Mouse (Mus musculus) left cerebral cortex, adult 2 months (tissue): ENCODE measurements around the gene Banp. TPM values are rescaled to one million over a fixed set of nuclear protein-coding genes. Genes with fewer than 3 reads are reported as not detected.
A peak's percentile ranks its signal among the peaks of the same experiment; 100 is the strongest.

ENCODE experiments used
- DNase-seq, 2 experiments: peaks; one replicate each; pipeline ENCODE4 v3.0.0; 2021 to 2022; ENCODE audit warnings: low spot score in 2 of 2, mixed read lengths in 1 of 2; ENCODE audit errors: extremely low spot score in 1 of 2
- H3K27ac ChIP-seq: fragments of 200-600 bp; 2 replicates; pipeline ENCODE4 v1.8.1; 2022
- H3K4me3 ChIP-seq: fragments of 200-600 bp; 2 replicates; pipeline ENCODE4 v1.8.1; 2022
- CTCF ChIP-seq: fragments of 200-600 bp; IDR thresholded peaks from 2 replicates; pipeline ENCODE4 v1.8.1; 2022; ENCODE audit warnings: antibody characterized with exemption, mild to moderate bottlenecking, moderate library complexity
- intact Hi-C: fragments of 180-260 bp; cut with DNase I; formaldehyde crosslinking; loops from one replicate; pipeline ENCODE4 v1.15.1; 2025
- long read RNA-seq, 2 experiments: library from polyadenylated mRNA; stranded (forward); transcript quantifications; one replicate each; pipeline ENCODE4 v2.0.0; 2021; ENCODE audit warnings: borderline mapping rate in 2 of 2
- total RNA-seq, 2 experiments: library from RNA; stranded (reverse); gene quantifications; 2 replicates each; pipeline ENCODE4 v1.2.3; 2021

Gene Banp
- total RNA-seq, result 10 to 100 TPM; 31.4 to 62.5 TPM
- long read RNA-seq, experiment 1, full-length matches to known transcripts, result 4 of 30 reads
- long read RNA-seq, experiment 1, partial matches to known transcripts, result 16 of 30 reads
- long read RNA-seq, experiment 1, other reads (novel, unspliced or antisense), result 10 of 30 reads
- long read RNA-seq, experiment 2, full-length matches to known transcripts, result 6 of 32 reads
- long read RNA-seq, experiment 2, partial matches to known transcripts, result 6 of 32 reads
- long read RNA-seq, experiment 2, other reads (novel, unspliced or antisense), result 20 of 32 reads

DNA sequence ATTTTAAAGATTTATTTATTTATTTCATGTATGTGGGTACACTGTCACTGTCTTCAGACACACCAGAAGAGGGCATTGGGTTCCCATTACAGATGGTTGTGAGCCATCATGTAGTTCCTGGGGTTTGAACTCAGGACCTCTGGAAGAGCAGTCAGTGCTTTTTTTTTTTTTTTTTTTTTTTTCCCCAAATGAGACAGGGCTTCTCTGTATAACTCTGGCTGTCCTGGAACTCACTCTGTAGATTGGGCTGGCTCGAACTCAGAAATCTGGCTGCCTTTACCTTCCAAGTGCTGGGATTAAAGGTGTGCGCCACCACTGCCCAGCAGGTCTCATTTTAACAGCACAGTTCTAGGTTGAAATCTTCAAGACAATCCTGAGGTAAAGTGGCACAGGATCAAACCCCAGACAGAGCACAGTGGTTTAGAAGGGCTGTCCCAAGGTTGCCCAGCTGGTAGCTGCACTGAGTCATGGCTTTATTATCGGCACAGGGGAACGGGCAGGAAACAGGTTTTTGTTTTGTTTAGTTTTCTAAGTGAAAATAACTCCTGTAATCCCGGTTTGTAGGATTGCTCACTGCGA, at the start of gene Banp:
Gene Banp (plus strand): TSS at position 529 of the 579 bp plus-strand sequence.
- no peak for DNase-seq
- no peak for TF ChIP-seq CTCF
- Histone ChIP-seq H3K4me3 (peak within 1 kb of the TSS; percentile 89), H3K27ac (peak within 1 kb of the TSS; percentile 97)
- intact Hi-C loops, result no loop called here

DNA sequence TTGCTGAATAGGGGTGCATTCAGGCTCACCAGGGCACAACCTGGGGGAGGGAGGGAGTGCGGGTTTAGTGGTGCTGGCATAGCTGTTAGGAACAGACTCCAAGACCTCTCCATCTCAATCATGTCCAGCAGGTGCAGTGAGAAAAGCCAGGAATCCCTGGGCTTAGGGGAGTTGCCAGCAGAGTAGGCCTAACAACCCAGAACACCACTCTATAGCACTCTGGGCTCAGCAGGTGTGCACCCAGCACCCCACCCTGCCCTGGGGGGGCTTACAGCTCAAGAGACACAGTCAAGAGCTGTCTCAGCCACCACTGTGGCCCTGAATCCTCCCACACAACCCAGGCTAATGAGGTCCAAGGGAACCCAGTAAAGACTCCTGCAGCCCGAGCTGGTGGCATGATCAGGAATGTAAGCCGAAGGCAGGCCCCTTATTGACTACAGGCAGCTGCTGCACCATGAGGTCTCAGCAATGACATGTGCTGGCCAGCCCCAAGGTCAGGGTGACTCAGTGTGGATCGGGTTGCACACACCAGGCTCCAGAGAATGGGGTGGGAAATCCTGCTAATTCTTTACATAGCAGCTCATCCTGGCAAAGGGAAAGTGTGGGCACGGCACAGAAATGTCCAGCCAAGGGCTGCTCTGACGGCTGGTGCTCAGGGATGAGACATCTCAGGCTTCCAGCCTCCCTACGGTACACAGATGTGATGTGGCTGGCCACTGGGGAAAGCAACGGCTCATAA, 47.9 kb upstream of the Banp start:
- DNase-seq, result peak in 1 of 2 experiments; percentile 34
- TF ChIP-seq CTCF, result no peak
- H3K4me3 ChIP-seq, result no peak overlapping the region; the same call in 1 of the 2 replicates
- peak overlapping the region; percentile 25 for H3K27ac ChIP-seq
- intact Hi-C loops, result loop anchor here (10.0 kb wide), 1 partner anchor 307 kb away; the partner anchor contains the start of gene Map1lc3b

- TF ChIP-seq CTCF, result no peak; the same call in 1 of the 2 replicates
Observed at GRCm38 (mm10) chr8:121903977-121904376, 45.6 kb upstream of the Banp start.

DNA sequence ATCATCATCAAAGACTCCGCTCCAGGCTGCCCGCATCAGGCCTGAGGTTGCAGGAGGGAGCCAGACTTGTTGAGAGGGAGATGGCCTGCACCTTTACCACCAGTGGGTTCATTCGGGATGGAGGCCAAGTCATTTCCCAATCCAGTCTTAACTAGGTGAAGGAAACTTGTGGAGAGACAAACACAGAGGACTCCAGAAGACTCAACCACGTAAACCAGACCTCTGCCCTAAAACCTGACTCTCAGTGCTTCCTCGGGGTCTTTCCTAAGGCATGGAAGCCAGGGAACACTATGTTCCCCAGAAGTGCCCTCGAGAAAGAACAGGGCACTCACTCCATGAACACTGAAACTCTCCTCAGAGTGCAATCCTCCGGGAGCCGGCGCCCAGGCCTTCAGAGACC, 44.6 kb upstream of the Banp start:
- Histone ChIP-seq H3K4me3 (peak overlapping the region; percentile 69), H3K27ac (no peak overlapping the region; the same call in 1 of the 2 replicates)
- no peak for DNase-seq
- intact Hi-C loops, result loop anchor here (5.0 to 10.0 kb wide), 3 partner anchors 188 to 310 kb away; partner anchors contain the start of genes Map1lc3b and Zcchc14
- no peak for TF ChIP-seq CTCF

More at GRCm38 (mm10) chr8:121903977-121904376, 45.6 kb upstream of the Banp start:
- Histone ChIP-seq H3K27ac (peak overlapping the region; percentile 34), H3K4me3 (peak overlapping the region; percentile 69)
- no peak for DNase-seq
- intact Hi-C loops, result loop anchor here (10.0 kb wide), 1 partner anchor 309 kb away; the partner anchor contains the start of gene Map1lc3b

DNA sequence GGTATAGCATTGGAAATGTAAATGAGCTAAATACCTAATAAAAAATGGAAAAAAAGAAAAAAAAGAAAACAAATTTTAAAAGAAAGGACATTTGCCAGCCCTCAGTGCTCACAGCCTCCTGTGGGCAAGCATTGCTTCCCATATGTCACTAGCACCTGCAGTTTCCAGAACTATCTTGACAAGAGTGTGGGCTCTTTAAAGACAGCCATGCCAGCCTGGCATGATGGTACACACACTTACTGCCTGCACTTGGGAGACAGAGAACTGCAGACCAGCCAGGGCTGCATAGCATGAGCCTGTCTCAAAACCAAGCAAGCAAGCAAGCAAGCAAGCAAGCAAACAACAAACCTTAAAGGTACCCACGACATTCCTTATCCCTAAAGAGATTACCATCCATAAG, 44.1 kb upstream of the Banp start:
- no peak for DNase-seq
- H3K4me3 ChIP-seq, result peak overlapping the region; percentile 69
- no peak overlapping the region; the same call in 1 of the 2 replicates for H3K27ac ChIP-seq
- intact Hi-C loops, result loop anchor here (5.0 to 10.0 kb wide), 3 partner anchors 188 to 311 kb away; partner anchors contain the start of genes Map1lc3b and Zcchc14
- TF ChIP-seq CTCF, result no peak

DNA sequence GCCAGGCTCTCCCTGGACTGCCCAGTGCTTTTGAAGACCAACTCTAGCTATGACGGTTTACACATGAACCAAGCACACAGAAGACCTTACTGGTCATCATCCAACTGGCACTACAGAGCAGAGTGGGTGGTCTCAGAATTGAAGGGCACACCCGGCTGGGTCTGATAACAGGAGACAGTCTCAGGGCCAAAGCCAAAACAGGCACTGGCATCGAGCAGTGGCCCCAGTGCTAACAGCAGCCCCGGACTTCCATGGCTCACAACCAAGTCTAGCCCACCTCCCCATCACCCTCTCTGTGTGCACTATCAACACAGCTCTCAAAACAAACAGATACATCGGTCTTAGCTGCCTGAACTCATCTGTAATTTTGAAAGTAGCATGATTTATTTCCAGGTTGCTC, 43.7 kb upstream of the Banp start:
- DNase-seq, result no peak
- TF ChIP-seq CTCF, result no peak
- H3K27ac ChIP-seq, result peak overlapping the region; percentile 87; the same call in 1 of the 2 replicates

DNA sequence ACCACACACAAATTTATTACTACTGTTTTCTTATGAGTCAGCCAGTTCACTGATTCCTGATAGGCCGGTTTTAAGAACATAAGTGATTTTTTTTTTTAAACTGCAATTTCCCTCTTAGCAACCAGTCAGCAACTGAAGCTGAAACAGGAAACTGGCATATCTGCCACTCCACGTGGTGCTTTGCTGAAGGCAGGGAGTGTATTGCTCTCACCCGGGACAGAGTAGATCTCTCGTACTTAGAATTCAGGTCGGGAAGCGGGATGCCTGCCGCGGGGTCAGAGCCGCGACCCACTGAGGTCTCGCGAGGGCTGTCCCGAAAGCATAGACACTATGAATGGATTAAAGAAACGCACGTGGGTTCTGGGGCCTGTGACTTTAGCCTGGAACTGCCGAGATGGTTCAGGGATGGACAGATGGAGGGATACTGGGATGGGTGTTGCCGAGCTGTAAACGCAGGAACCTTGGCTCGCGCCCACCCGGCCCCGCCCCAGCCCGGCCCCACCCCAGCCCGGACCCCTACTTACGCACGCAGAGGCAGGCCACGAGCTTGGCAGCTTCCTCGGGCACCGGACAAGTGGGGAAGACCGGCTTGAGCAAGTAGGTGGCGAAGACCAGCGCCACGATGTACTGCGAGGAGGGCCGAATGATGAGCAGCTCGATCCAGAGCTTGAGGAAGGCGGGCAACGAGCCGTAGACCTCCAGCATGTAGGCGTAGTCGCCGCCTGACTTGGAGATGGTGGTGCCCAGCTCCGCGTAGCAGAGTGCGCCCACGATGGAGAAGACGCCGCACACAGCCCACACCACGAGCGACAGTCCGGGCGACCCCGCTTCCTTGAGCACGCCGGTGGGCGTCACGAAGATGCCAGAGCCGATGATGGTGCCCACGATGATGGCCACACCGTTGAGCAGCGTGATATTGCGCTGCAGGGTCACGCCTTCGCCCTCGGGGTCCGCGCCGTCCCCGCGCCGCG, 42.7 kb upstream of the Banp start:
- peak overlapping the region; percentile 87 for H3K27ac ChIP-seq
- peak overlapping the region; percentile 69 for H3K4me3 ChIP-seq
- no peak for TF ChIP-seq CTCF
- intact Hi-C loops, result loop anchor here (1.0 to 10.0 kb wide), 4 partner anchors 33 to 312 kb away; partner anchors contain the start of genes Map1lc3b and Zcchc14
- peak; percentile 32 to 52 for DNase-seq

More for the DNA sequence above, 43.7 kb upstream of the Banp start:
- peak overlapping the region; percentile 69 for H3K4me3 ChIP-seq
- intact Hi-C loops, result loop anchor here (5.0 to 10.0 kb wide), 3 partner anchors 189 to 311 kb away; partner anchors contain the start of genes Map1lc3b and Zcchc14

DNA sequence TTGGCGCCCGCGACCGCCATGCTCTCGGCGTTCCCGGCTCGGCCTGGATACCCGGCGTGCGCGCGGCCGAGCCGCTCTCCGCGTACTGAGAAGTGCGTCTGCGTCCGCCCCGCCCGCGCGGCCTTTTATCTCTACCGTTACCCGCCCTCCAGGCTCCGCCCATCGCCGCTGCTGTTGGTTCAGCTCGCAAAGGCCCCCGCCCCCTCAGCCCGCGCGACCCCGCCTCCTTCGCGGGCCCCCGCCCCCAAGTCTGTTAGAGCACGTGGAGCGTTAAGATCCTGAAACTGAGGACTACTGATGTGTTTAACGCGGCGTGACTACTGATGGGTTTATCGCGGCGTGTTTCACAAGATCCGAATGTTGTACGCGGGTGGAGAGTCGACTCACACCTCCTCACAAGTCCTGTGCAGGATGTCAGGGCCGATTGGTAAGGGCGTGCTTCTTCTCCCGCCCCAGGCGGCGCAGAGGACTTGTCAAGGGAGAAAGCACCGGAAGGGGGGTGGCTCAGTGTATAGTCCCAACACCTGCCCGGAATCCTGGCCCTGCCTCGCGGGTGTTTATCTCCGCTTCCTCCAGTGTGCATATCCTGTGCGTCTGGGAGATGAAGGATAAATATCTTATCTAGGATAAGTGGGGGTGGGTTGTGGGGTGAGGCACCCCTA, 41.8 kb upstream of the Banp start, which contains the start of gene Slc7a5:
Gene Slc7a5 (minus strand): TSS at position 108 of the 662 bp plus-strand sequence.
- H3K27ac ChIP-seq, result peak within 1 kb of the TSS; percentile 87
- intact Hi-C loops, result loop anchor here (1.0 to 10.0 kb wide), 4 partner anchors 33 to 313 kb away; partner anchors contain the start of genes Map1lc3b and Zcchc14

GRCm38 (mm10) chr8:121908378-121909147, 41.0 kb upstream of the Banp start:
- TF ChIP-seq CTCF, result no peak
- intact Hi-C loops, result loop anchor here (1.0 to 10.0 kb wide), 4 partner anchors 57 to 314 kb away; partner anchors contain the start of genes Map1lc3b and Zcchc14
- no peak for DNase-seq
- H3K27ac ChIP-seq, result no peak overlapping the region; the same call in 1 of the 2 replicates
- H3K4me3 ChIP-seq, result peak overlapping the region; percentile 69; the same call in 1 of the 2 replicates

More for the DNA sequence above, 41.8 kb upstream of the Banp start, which contains the start of gene Slc7a5:
- peak; percentile 96 to 98 for DNase-seq
- no peak for TF ChIP-seq CTCF
- H3K4me3 ChIP-seq, result peak within 1 kb of the TSS; percentile 69
